Mouse (Mus musculus): ENCODE measurements around the gene Sez6l. TPM values are rescaled to one million over a fixed set of nuclear protein-coding genes. Genes with fewer than 3 reads are reported as not detected.

Sez6l gene
- total RNA-seq, 1 experiment from 2014 or later, result 4.6 TPM

- DNase-seq, result no peak
Measured at GRCm38 (mm10) chr5:112533312-112534075, 43.5 kb downstream of the Sez6l start.

- DNase-seq, result no peak
Measured at GRCm38 (mm10) chr5:112532894-112533293, 44.1 kb downstream of the Sez6l start.

- DNase-seq, result no peak
Measured at GRCm38 (mm10) chr5:112532210-112532609, 44.8 kb downstream of the Sez6l start.

- no peak for DNase-seq
Measured at GRCm38 (mm10) chr5:112531111-112531510, 45.9 kb downstream of the Sez6l start.

GRCm38 (mm10) chr5:112526936-112527335, 50.0 kb downstream of the Sez6l start:
- no peak for DNase-seq

GRCm38 (mm10) chr5:112526435-112526834, 50.5 kb downstream of the Sez6l start:
- DNase-seq, result no peak

GRCm38 (mm10) chr5:112525980-112526379, 51.0 kb downstream of the Sez6l start:
- DNase-seq, result no peak

- no peak for DNase-seq
Measured at GRCm38 (mm10) chr5:112525271-112525670, 51.7 kb downstream of the Sez6l start.

- DNase-seq, result no peak
Measured at GRCm38 (mm10) chr5:112523796-112524195, 53.2 kb downstream of the Sez6l start.

GRCm38 (mm10) chr5:112523331-112523730, 53.7 kb downstream of the Sez6l start:
- DNase-seq, result no peak

GRCm38 (mm10) chr5:112521703-112522527, 55.1 kb downstream of the Sez6l start:
- DNase-seq, result peak; percentile 15

GRCm38 (mm10) chr5:112520826-112521702, 55.9 kb downstream of the Sez6l start:
- no peak for DNase-seq

GRCm38 (mm10) chr5:112518773-112519172, 58.2 kb downstream of the Sez6l start:
- no peak for DNase-seq

GRCm38 (mm10) chr5:112517454-112517853, 59.5 kb downstream of the Sez6l start:
- no peak for DNase-seq

GRCm38 (mm10) chr5:112516527-112516926, 60.5 kb downstream of the Sez6l start:
- no peak for DNase-seq

- no peak for DNase-seq
Measured at GRCm38 (mm10) chr5:112510351-112510750, 66.6 kb downstream of the Sez6l start.

GRCm38 (mm10) chr5:112509916-112510315, 67.1 kb downstream of the Sez6l start:
- no peak for DNase-seq

GRCm38 (mm10) chr5:112505595-112505994, 71.4 kb downstream of the Sez6l start:
- no peak for DNase-seq

- DNase-seq, result no peak
Measured at GRCm38 (mm10) chr5:112501384-112501783, 75.6 kb downstream of the Sez6l start.

GRCm38 (mm10) chr5:112499918-112500682, 76.9 kb downstream of the Sez6l start:
- DNase-seq, result no peak

Measured in adrenal gland, postnatal 25 days (tissue).